Mouse (Mus musculus): ENCODE measurements at regions not wholly inside any gene's neighbourhood (a gene's known extent, or its start where the extent isn't known, plus 50 kb on each side); places are given as distances from the start of the nearest gene placed in this dataset.

DNA sequence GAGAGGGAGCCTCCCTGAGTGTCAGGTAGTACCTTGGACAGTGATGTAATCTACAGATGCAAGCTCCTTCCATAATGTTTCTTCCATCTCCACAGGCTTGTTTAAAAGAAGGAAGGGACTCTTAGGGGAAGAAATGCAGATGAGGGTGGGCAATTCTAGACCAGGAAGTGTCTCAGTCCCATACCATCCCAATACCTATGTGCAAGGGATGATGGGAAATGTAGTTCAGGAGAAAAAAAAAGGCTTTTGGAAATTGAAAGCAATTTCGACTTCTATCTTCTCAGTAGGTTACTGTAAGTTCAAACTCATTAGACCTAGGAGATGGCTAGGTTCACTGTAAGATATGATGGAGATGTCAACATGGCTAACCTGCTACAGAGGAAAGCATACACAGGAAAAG lies 68.3 kb downstream of the Cd83 start:
- DNase-seq, result no peak

DNA sequence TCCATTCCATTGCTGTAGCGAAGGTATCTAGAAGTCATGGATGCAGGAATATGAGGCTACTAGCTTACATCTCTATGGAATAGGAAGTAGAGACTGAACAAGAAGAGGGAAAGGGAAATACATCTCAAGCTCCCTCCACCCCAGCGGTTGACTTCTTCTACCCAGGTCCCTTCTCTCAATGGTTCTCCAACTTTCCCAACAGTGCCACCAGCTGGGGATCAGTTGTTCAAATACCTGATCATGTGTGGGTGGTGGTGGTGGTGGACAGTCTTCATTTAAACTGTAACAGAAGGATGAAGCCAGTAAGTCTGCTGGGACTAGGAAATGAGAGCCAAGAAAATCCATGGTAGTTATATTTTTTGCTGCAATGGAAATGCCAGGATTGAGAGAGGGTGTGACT lies 70.4 kb downstream of the Cd83 start:
- DNase-seq, result no peak

DNA sequence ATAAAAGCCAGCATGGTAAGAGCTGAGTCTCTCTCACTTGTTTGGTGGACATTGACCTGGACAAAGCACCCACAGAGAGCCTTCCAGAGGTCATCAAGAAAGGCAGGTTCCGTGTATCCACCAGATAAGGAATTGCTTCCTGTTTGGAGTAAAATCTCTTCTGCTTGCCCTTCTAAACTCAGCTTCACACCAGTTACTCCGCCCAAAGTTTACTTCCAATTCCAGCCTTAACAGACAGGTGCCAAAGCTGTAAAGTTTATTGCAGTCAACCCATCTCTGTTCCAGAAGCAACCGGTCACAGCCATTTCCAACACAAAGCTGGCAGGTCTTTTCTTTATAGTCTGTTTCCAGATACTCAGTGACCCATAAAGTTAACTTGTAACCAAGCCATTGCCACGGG lies 76.4 kb downstream of the Cd83 start:
- DNase-seq, result no peak

DNA sequence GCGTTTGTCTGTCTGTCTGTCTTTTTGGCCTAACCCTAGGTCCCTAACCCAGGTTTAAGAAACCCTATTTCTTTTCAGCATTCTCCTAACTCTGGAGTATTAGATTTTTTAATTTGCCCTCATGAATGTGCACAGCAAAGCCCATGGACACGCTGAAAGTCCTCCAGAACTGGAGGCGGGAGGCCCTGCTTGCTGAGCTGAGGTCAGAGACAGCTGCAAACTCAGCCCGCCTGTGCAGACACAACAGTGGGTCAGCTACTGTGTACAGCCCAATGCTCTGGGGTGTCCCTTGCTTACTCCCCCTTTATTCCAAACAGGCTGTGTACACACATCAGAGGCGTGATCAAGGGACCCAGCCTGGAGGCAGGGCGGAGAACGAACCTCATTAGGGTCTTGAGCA lies 76.8 kb downstream of the Cd83 start:
- no peak for DNase-seq

DNA sequence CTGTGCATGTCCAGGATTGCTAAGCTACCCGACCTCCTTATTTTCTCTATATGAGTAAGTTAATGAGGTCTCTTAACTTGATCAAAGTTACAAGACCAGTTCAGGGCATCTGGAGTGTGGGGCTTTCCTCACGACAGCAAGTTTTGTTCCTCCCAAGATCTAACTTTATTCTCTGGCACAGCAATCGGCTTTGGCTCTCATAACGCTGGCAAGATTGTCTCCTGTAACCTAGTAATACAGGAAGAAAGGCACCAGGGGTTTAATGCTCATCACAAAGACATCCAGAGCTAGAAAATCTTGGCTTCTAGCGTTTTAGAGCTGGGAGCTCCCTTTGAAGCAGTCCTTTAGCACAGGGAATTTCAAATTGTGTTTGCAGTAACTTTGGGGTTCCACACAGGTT lies 77.5 kb downstream of the Cd83 start:
- no peak for DNase-seq

DNA sequence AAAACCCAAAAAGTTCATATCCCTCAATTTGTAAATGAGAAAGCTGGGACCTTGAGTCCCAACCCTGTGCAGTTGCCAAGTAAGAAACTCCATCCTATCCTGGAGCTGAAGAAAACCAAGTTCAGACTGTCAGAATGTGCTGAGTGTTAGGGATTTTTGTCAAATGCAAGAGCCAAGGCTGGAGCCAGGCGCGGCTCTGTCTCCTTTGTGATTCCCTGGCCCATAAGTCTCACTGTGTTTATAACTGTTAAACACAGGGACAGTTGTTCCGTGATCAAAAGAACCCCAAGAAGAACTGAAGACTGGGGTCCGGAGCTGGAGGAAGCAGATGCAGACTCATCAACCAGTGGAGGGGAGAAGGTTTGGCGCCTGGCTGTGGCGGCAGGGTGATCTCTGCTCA lies 78.0 kb downstream of the Cd83 start:
- DNase-seq, result no peak

DNA sequence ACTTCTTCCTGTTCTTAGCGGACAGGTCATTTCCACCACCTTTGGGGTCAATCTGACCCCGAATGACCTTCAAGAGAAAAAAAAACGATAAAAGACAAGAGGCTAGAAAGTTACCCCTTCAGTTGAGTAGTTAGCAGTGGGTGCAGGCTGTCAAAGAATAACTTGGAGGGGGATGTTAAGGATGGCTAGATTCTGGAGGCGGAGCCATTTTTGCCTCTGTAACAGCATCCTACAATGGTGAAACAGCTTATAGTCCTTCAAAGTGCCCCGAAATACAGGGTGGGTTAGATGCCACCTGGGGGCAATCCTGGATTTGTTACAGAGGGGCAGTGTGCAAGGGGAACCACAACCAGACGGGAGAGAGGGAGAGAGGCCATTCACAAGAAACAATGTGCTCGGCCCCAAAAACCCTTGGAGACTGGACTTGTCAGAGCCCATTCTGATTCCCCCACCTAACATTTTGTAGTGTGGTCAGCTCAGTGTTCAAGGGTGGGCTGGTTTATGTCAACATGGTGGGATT lies 79.1 kb downstream of the Cd83 start:
- no peak for DNase-seq

DNA sequence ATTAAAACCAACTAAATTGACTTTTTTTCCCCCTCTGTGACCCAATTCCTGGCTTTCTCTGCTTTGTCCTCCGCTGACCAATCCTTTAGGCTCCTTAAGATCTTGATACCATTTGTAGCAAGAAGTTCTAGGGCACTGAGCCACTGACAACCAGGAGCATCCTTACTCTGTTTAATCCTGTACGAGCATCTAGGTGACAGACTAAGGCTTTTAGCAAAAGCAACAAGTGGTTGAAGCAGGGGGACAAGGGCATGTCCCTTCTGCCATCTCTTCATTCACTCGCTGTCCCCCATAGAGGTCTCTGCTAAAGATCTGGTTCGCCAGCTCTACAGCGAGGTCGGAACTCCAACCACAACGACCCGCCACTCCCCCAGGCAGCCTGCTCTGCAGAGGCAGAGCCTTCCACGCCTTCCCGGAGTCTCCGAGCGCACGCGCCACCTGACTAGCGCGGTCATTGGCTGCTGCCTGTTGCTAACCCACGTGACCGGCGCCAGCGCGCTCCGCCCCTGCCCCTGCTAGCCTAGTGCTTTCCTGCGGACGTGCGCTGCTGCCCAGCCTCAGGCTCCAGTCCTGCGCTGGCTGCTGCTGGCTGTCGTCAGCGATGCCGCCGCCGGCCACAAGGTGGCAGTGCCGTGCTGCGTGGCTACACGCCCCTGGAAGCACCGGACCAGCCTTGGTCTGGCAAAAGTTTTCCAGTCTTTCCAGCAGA lies 79.7 kb downstream of the Cd83 start:
- peak; percentile 97 for DNase-seq

DNA sequence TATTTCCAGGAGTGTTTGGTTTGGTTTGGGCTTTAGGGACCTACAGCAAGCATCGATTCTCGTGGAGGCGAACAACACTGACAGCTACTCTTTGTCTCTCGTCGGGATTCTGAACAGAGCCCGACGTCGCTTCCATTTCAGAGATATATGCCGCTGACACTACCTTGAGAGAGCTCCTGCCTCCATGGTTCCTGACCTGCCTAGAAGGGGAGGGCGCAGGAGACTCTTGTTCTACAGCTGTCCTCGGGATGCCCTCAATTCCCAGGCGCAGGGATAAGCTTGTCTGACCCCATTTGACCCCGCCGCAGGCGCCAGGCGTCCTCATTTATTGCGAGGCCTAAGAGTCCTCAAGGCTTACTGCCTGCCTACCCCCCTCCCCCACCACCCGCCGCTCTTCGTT lies 80.5 kb downstream of the Cd83 start:
- no peak for DNase-seq

DNA sequence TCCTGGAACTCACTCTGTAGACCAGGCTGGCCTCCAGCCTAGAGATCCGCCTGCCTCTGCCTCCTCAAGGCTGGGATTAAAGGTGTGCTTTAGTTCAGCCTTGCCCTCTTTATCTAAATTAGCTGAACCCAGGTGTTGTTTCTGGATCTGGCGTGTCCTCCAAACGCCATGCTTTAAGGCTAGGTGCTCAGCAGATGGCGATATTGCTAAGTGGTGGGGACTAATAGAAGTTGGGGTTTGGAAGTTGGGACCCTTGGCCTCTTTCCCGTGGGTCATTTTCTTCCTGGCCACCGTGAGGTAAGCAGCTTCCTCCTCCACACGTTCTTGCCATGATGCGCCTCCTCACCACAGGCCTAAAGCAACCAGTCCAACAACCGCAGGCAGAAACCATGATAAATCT lies 91.3 kb downstream of the Cd83 start:
- no peak for DNase-seq

DNA sequence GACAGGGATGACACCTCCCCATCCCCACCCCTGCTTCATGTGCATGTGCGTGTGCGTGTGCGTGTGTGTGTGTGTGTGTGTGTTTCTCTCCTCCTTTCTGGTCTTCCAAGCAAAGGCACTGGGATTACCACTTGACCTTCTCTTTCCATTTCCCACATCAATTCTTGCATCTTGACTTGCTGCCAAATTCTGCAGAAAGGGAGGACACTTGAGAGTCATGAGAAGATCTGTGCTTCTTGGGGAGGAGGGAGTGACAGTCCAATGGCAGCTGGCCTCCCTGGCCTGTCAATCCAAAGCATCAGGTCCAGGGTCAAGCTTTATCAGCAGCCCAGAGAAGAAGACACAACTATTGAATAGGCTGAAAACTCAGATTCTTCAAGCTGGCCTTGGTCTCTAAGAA lies 102.7 kb downstream of the Cd83 start:
- no peak for DNase-seq

DNA sequence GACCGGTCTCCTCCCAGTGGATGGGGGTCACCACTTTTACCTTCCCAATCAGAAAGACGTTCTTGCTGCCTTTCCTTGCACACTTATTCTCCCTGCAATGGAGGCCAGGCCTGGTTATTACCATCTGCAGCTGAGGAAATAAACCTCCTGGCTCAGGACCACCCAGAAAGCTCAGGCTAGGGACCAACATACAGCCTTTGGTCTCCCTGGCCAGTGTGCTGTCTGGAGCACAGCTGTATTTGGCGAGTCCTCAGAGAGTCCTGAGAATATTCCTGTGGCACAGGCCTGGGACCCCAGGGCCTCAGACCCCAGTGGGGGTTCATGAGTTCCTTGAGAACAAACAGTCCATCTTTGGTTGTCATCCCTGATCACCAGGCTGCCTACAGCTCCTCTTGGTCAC lies 107.4 kb downstream of the Cd83 start:
- DNase-seq, result no peak

DNA sequence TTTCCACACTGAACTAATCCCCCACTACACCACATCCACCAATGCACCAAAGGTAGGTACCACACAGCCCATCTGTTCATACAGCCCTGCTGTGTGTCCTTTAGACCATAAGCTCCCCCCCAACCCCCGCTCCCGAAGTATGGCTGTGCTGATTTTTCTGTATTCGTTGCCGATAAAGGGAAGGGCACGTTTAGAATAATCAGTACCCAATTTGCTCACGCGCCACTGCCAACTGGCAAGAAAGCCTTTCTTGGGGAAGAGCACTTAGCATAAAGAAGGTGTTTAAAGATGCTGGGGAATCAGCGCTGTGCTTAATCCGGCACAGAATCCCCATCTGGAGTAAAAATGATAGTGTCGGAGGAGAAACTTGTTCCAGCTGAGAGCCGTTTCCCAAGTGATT lies 111.4 kb downstream of the Cd83 start:
- peak; percentile 5 for DNase-seq

DNA sequence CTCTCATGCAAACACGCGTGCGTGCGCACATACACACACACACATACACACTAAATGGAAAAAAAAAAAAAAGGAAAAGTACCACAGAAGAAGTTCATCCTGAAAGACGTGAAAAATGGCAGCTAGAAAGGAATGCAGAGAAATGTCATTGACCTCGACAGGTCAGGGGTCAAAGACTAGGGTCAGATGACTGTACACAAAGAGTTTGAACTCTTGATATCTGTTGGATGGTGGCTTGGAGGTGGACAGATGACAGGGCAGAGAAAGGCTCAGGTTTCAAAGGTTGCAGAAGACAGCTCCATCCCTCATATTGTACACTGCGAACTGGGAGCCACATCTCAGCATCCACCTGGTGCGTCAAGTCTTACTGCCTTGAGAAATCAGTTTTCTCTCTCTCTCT lies 112.5 kb downstream of the Cd83 start:
- DNase-seq, result no peak

DNA sequence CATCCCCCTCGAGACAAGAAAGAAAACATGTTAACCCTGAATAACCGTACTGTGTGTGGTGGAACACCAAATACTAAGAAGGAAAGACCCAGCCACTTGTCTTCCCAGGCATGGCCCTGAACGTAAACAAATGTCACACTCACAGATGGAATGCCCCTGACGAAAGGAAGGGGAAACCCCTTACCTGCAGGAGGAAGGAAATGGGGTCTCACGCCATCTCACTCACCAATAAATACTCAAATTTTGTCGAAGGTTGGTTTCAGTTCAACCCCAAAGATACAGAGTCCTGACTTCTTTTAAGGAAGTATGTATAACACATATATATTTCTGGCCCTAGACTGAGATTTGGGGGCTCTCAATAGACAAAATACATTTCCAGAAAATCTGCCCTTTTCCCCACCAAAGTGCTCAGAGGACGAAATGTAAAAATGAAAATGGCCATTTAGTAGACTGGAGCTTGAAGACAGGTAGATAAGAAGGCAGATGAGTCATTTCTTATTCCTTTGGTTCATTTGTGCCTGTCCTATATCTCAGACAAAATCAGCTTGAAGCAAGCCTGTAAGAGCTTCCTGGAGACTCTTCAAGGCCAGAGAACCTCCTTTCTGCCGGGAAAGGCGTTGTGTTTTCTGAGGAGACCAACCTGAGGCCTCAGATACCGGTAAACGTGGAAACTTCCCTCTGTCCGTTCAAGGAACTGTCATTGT lies 114.1 kb downstream of the Cd83 start:
- no peak for DNase-seq

DNA sequence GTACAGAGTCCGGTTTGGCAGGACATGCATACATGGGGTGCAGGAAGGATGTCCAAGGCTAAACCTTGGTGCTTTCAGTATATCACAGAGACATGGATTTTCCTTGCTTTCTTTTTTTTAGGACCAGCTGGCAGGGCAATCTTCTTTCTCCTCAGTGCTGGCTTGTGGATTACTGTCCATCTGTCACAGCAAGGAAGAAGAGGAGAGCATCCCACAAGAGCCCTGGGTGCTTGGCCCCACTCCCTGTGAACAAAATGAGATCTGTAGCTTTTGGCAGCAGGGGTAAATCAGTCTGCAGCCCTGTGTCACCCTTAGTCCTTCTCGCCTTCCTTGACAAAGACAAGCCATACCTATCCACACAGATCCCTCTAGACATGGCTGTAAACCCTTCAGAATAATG lies 115.5 kb downstream of the Cd83 start:
- no peak for DNase-seq

DNA sequence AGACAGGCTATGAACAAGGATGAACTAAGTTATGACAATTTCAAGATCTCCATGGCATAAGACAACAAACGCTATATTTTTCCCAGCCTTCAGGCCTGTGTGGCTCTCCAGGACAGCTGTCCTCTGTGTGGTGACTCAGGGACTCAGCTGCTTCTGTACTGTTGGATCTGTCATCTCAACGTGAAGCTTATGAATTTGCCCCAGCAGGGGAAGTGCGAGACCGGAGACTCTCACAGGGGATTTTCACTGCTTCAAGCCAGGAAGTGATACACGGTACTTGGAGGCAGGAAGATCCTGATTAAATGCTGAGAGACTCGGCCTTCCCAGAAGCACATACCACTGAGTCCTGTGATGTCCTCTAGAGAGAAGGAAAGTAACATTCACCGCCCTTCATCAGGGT lies 116.2 kb downstream of the Cd83 start:
- no peak for DNase-seq

DNA sequence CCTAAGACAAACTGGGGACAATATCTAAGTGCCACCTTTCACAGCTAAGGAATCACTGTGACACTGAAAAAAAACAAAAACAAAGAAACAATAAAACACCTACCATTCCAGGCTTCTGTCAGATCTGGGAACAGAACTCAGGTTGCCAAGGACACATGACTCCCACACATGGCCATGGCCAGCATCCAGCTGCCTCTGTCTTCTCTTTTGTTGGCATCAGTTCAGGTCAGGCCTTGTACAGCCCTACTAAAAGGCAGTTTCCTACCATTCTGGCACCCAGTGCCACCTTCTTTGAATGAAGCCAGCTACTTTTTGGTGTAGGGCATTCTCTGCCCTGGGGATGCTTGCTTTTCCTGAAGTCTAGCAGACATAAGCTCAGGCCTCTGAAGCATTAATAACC lies 118.8 kb downstream of the Cd83 start:
- peak; percentile 7 for DNase-seq

DNA sequence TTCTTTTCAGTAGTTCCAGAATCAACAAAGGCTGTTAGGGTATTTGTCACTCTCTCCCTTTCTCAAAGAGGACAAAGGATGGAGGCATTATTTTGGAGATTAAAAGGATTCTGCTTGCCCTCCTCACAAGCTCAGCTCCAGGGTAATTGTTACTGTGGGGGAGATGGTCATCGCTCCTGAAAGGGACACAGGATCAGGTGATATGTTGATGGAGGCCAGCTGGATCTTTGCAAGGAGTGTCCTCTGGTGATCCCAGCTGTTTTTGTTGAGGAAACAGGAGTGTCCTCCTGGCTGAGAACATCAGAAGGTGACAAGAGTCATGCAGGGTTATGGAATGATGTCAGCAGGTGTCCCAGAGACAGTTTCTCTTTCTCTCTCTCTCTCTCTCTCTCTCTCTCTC lies 119.7 kb downstream of the Cd83 start:
- DNase-seq, result no peak

DNA sequence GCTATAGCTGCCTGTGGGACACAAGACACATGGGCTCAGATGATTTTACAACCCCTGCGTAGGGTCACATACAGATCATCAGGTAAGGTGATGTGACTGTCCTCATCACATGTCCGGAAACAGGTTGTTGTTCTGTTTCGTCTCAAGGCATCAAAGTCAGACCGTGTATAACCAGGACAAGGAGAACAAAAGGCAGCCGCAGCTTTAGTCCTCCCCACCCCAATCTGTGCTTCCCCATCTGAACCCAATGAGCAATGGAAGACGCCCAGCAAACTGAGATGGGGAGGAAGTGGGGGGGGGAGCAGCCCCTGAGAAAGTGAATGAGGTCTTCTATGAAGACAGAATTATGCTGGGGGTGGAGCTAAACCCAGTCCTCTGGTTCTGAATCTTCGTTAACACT lies 121.7 kb downstream of the Cd83 start:
- no peak for DNase-seq

DNA sequence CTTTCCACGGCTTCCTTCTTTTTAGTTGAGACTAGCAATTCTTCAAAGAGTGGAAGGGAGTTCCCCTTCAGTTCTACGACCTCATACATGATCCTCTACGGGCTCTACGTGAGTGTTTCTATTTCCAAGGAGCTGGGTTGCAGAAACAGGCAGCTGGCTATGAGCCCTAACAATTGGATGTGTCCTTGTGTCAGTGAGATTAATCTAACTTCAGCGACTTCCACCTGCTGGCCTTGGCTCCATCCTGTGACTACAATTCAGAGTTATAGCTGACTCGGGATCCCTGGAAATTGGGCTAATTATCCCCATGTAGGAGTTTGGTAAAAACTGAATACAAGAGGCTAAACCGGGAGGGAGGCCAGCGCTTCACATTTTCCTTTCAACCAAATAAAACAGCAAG lies 122.8 kb downstream of the Cd83 start:
- no peak for DNase-seq

DNA sequence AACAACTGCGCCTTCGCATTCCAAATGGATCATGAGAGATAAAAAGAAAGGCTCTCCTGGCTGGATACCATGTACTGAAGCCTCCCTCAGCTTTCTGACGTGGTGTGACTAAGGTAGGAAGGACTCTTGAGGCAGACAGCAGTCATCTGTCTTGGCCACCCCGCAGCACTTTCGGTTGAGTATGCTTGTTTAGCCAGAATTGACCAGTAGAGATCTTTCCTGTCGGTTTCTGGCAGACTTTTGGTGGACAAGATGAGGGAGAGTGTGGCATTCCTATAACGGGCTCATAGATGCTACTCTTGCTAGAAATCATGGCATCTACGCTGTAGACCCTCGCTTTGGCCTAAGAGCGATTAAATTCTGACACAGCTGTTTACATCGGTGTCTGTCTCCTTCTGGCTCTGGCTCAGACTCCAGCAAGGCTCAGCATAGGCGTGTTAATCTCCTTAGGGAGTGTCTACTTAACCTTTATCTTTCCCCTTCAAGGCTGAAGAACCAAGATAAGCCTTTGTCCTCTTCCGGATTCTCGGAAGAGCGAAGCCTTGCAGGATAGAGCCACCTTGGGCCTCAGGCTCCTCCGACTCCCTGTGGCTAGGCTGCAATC lies 123.6 kb downstream of the Cd83 start:
- DNase-seq, result no peak

DNA sequence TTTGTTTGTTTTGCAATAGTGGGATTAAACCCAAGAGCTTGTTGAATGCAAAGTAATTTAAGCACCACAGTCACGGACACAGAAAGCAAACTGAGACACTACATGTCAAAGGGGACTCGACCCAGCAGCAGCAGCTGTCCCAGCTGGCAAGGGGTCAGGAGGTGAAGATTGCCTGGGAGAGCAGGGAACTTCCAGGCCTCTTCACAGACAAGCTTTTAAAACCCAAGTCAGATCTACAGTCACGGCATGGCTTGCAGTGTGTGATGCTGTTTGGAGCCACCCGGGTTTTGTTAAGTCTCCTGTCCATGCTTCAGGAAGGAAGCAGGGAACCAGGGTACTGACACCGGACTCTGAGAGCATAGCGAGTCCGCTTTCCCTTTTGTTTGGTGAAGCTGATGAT lies 125.4 kb downstream of the Cd83 start:
- DNase-seq, result no peak

DNA sequence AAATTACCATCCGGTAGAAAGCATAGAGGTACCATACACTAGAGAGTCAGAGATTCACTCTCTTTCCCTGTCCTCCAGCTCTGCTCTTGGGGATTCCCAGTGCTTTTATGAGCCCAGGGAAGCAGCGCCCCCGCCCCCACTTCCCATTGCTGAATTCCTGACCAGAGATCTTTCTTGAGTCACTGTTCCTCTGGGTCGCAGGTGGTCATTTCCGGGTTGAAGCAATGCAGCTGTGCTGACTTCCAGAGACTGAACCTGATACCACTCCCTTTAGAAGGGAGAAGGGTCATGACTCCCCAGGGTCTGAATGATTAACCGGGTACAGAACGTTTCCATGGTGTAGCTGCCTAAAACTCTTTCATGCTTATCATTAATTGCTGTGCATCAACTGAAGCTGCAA lies 128.9 kb downstream of the Cd83 start:
- DNase-seq, result no peak

All from right cerebral cortex, adult 18-20 months (tissue).